Mouse (Mus musculus) liver, embryonic 11.5 days (tissue): ENCODE results near the gene Pip4k2a. TPM values are rescaled to one million over a fixed set of nuclear protein-coding genes. Genes with fewer than 3 reads are reported as not detected.

Experiments used
- ATAC-seq: fragments of 200-750 bp; cut with Nextera tagmentation; replicated peaks from 2 replicates; pipeline ENCODE4 v1.8.0; 2017; ENCODE audit warnings: moderate number of reproducible peaks, mild to moderate bottlenecking, moderate TSS enrichment, moderate library complexity; ENCODE audit not compliant: low FRiP score
- DNase-seq: peaks from one replicate; pipeline ENCODE4 v3.0.0-alpha.2; 2017; ENCODE audit warnings: low spot score
- H3K27ac ChIP-seq: fragments of 300-500 bp; sonication (generic); 2 replicates; pipeline ENCODE4 v1.5.1; 2014; ENCODE audit warnings: mild to moderate bottlenecking, low read depth, low read length, control low read depth
- H3K27me3 ChIP-seq: fragments of 300-500 bp; sonication (generic); replicated peaks from 2 replicates; pipeline ENCODE4 v1.6.1; 2014; ENCODE audit warnings: low read length, mixed read lengths; ENCODE audit not compliant: control insufficient read depth, insufficient read depth
- H3K36me3 ChIP-seq: fragments of 300-500 bp; sonication (generic); 2 replicates; pipeline ENCODE4 v1.6.1; 2014; ENCODE audit warnings: mild to moderate bottlenecking, low read length, moderate library complexity, mixed read lengths; ENCODE audit not compliant: control insufficient read depth, insufficient read depth
- H3K4me1 ChIP-seq: fragments of 300-500 bp; sonication (generic); replicated peaks from 2 replicates; pipeline ENCODE4 v1.6.1; 2014; ENCODE audit warnings: low read length, mixed read lengths; ENCODE audit not compliant: control insufficient read depth, insufficient read depth
- H3K4me2 ChIP-seq: fragments of 300-500 bp; sonication (generic); 2 replicates; pipeline ENCODE4 v1.6.1; 2014; ENCODE audit warnings: mild to moderate bottlenecking, control low read depth, moderate library complexity
- H3K4me3 ChIP-seq: fragments of 300-500 bp; sonication (generic); 2 replicates; pipeline ENCODE4 v1.5.1; 2014; ENCODE audit warnings: low read depth, low read length, control low read depth
- H3K9ac ChIP-seq: fragments of 300-500 bp; sonication (generic); 2 replicates; pipeline ENCODE4 v1.6.1; 2014; ENCODE audit warnings: low read depth, low read length, control low read depth
- H3K9me3 ChIP-seq: fragments of 300-500 bp; sonication (generic); 2 replicates; pipeline ENCODE4 v1.6.1; 2016; ENCODE audit warnings: low read length, inconsistent platforms, mixed read lengths; ENCODE audit not compliant: control insufficient read depth
- WGBS: fragments of 180-500 bp; shearing (Covaris S2); extraction: QIAGEN DNeasy Blood & Tissue Kit; methylation state at CpG from one replicate; pipeline ENCODE4 v1.1.7; 2014; 5-methylcytosine and 5-hydroxymethylcytosine counted together
- polyA plus RNA-seq: library from polyadenylated mRNA; unstranded; fragments of >200 nt; fragmentation: Nextera tagmentation; extraction: Ambion mirVana; gene quantifications from 2 replicates; pipeline ENCODE4 v1.2.1, GENCODE M21; 2014

Gene Pip4k2a
- polyA plus RNA-seq, 1 experiment from 2014 or later: 20.5 TPM

GRCm38 (mm10) chr2:18860686-18861085, 137.2 kb downstream of the Pip4k2a start:
- no peak overlapping the region for H3K4me2 ChIP-seq
- H3K9ac ChIP-seq: no peak overlapping the region
- H3K4me1 ChIP-seq: peaks cover 6% of the 10 kb centered on the region; the same call in 1 of the 2 replicates
- ATAC-seq (no peak), DNase-seq (no peak)
- no peak overlapping the region for H3K27ac ChIP-seq
- no peaks in the 10 kb centered on the region; the same call in 1 of the 2 replicates for H3K36me3 ChIP-seq
- 83% methylated on average over 9 of the region's 9 CpGs for WGBS
- H3K27me3 ChIP-seq: no peaks in the 10 kb centered on the region
- no peak overlapping the region for H3K4me3 ChIP-seq
- H3K9me3 ChIP-seq: no peaks in the 10 kb centered on the region

- Histone ChIP-seq H3K27ac (no peak overlapping the region), H3K9me3 (no peaks in the 10 kb centered on the region), H3K4me2 (no peak overlapping the region), H3K4me3 (no peak overlapping the region), H3K27me3 (no peaks in the 10 kb centered on the region), H3K9ac (no peak overlapping the region), H3K4me1 (peaks cover 6% of the 10 kb centered on the region; the same call in 1 of the 2 replicates), H3K36me3 (no peaks in the 10 kb centered on the region; the same call in 1 of the 2 replicates)
- no peak for DNase-seq
- no peak for ATAC-seq
- WGBS: 96% methylated on average over 3 of the region's 3 CpGs
Observed at GRCm38 (mm10) chr2:18857952-18858351, 140.0 kb downstream of the Pip4k2a start.

GRCm38 (mm10) chr2:18856461-18856860, 141.5 kb downstream of the Pip4k2a start:
- ATAC-seq (no peak), DNase-seq (no peak)
- Histone ChIP-seq H3K9me3 (no peaks in the 10 kb centered on the region), H3K4me1 (peaks cover 2% of the 10 kb centered on the region; the same call in 1 of the 2 replicates), H3K27ac (no peak overlapping the region), H3K27me3 (no peaks in the 10 kb centered on the region), H3K4me2 (no peak overlapping the region), H3K36me3 (no peaks in the 10 kb centered on the region), H3K4me3 (no peak overlapping the region), H3K9ac (no peak overlapping the region)
- 87% methylated on average over 13 of the region's 13 CpGs for WGBS

GRCm38 (mm10) chr2:18855246-18855645, 142.7 kb downstream of the Pip4k2a start:
- H3K4me2 ChIP-seq: no peak overlapping the region
- H3K4me1 ChIP-seq: no peaks in the 10 kb centered on the region
- no peaks in the 10 kb centered on the region for H3K36me3 ChIP-seq
- ATAC-seq (no peak), DNase-seq (no peak)
- H3K4me3 ChIP-seq: no peak overlapping the region
- H3K9me3 ChIP-seq: no peaks in the 10 kb centered on the region
- H3K27ac ChIP-seq: no peak overlapping the region
- WGBS: 63% methylated on average over 8 of the region's 8 CpGs
- no peaks in the 10 kb centered on the region for H3K27me3 ChIP-seq
- no peak overlapping the region for H3K9ac ChIP-seq

GRCm38 (mm10) chr2:18853345-18853744, 144.6 kb downstream of the Pip4k2a start:
- 92% methylated on average over 5 of the region's 5 CpGs for WGBS
- H3K9ac ChIP-seq: no peak overlapping the region
- no peaks in the 10 kb centered on the region for H3K9me3 ChIP-seq

GRCm38 (mm10) chr2:18850657-18851056, 147.3 kb downstream of the Pip4k2a start:
- H3K4me3 ChIP-seq: no peak overlapping the region
- H3K27me3 ChIP-seq: no peaks in the 10 kb centered on the region
- DNase-seq (no peak), ATAC-seq (no peak)
- no peak overlapping the region for H3K27ac ChIP-seq
- H3K9me3 ChIP-seq: no peaks in the 10 kb centered on the region
- peaks cover 1% of the 10 kb centered on the region; the same call in 1 of the 2 replicates for H3K36me3 ChIP-seq
- H3K4me2 ChIP-seq: no peak overlapping the region
- no peak overlapping the region for H3K9ac ChIP-seq
- 60% methylated on average over 8 of the region's 8 CpGs for WGBS
- H3K4me1 ChIP-seq: no peaks in the 10 kb centered on the region

More at GRCm38 (mm10) chr2:18853345-18853744, 144.6 kb downstream of the Pip4k2a start:
- Histone ChIP-seq H3K36me3 (no peaks in the 10 kb centered on the region), H3K27ac (no peak overlapping the region), H3K4me1 (no peaks in the 10 kb centered on the region), H3K4me3 (no peak overlapping the region), H3K4me2 (no peak overlapping the region), H3K27me3 (no peaks in the 10 kb centered on the region)
- no peak for DNase-seq
- no peak for ATAC-seq

- 90% methylated on average over 5 of the region's 5 CpGs for WGBS
- Histone ChIP-seq H3K4me3 (no peak overlapping the region), H3K4me2 (no peak overlapping the region), H3K9ac (no peak overlapping the region), H3K9me3 (no peaks in the 10 kb centered on the region), H3K27me3 (no peaks in the 10 kb centered on the region), H3K4me1 (no peaks in the 10 kb centered on the region), H3K36me3 (peaks cover 4% of the 10 kb centered on the region; the same call in 1 of the 2 replicates), H3K27ac (no peak overlapping the region)
- DNase-seq (no peak), ATAC-seq (no peak)
Observed at GRCm38 (mm10) chr2:18848074-18848629, 149.8 kb downstream of the Pip4k2a start.

GRCm38 (mm10) chr2:18842527-18842926, 155.4 kb downstream of the Pip4k2a start:
- 90% methylated on average over 6 of the region's 6 CpGs for WGBS
- H3K4me2 ChIP-seq: no peak overlapping the region
- H3K4me3 ChIP-seq: no peak overlapping the region
- no peaks in the 10 kb centered on the region for H3K4me1 ChIP-seq
- no peaks in the 10 kb centered on the region for H3K9me3 ChIP-seq
- peaks cover 4% of the 10 kb centered on the region; the same call in 1 of the 2 replicates for H3K36me3 ChIP-seq
- no peak overlapping the region for H3K27ac ChIP-seq
- no peak for DNase-seq
- no peak for ATAC-seq
- no peak overlapping the region for H3K9ac ChIP-seq
- H3K27me3 ChIP-seq: no peaks in the 10 kb centered on the region

GRCm38 (mm10) chr2:18841051-18841450, 156.9 kb downstream of the Pip4k2a start:
- H3K4me2 ChIP-seq: no peak overlapping the region
- no peaks in the 10 kb centered on the region for H3K27me3 ChIP-seq
- no peak overlapping the region for H3K9ac ChIP-seq
- DNase-seq (no peak), ATAC-seq (no peak)
- H3K4me1 ChIP-seq: no peaks in the 10 kb centered on the region
- WGBS: 93% methylated on average over 8 of the region's 8 CpGs
- no peak overlapping the region for H3K4me3 ChIP-seq
- H3K36me3 ChIP-seq: peaks cover 4% of the 10 kb centered on the region; the same call in 1 of the 2 replicates
- H3K9me3 ChIP-seq: no peaks in the 10 kb centered on the region
- no peak overlapping the region for H3K27ac ChIP-seq
